Comparison of ENCODE assay signal across 7 mouse cellular contexts in genomic region chr11:119055571-119056131, GRCm38 (mm10). TPM values are rescaled to one million over a fixed set of nuclear protein-coding genes. Genes with fewer than 3 reads are reported as not detected.
DNase-seq lines count a peak whose midpoint lies in the region; ATAC-seq and TF ChIP-seq lines count a peak whose summit lies in the region.

No protein-coding gene starts in this region.

- peak overlapping the region; percentile 13 for H3K4me3 ChIP-seq in lung, adult 2 months (replicated peaks; ENCODE audit: extremely low read depth, low read depth, low read length)
- peak overlapping the region; percentile 59 for H3K4me3 ChIP-seq in embryonic facial prominence, embryonic 15.5 days (replicated peaks)
- H3K4me3 ChIP-seq in hindbrain, embryonic 12.5 days: peak overlapping the region; percentile 53
- peak overlapping the region; percentile 49 for H3K4me3 ChIP-seq in midbrain, embryonic 13.5 days (replicated peaks)

- TF ChIP-seq POLR2A in lung, adult 2 months (IDR thresholded peaks at IDR 0.05; ENCODE audit: borderline replicate concordance, extremely low read depth, low read depth, low read length): no peak

- 2% methylated on average over 32 of the region's 32 CpGs for WGBS in lung, adult 2 months
- WGBS in embryonic facial prominence, embryonic 15.5 days: 2% methylated on average over 32 of the region's 32 CpGs
- WGBS in hindbrain, embryonic 12.5 days: 3% methylated on average over 32 of the region's 32 CpGs
- WGBS in midbrain, embryonic 13.5 days: under 1% methylated on average over 32 of the region's 32 CpGs

- DNase-seq in lung, adult 2 months: no peak
- no peak for DNase-seq in lung, adult 18-20 months
- DNase-seq in yolk sac, embryonic 10.5 days (ENCODE audit: low spot score): no peak

- H3K9me3 ChIP-seq in embryonic facial prominence, embryonic 15.5 days (replicated peaks): no peaks in the 10 kb centered on the region
- no peaks in the 10 kb centered on the region for H3K9me3 ChIP-seq in hindbrain, embryonic 12.5 days (replicated peaks)
- H3K9me3 ChIP-seq in midbrain, embryonic 13.5 days: no peaks in the 10 kb centered on the region

- ATAC-seq in embryonic facial prominence, embryonic 15.5 days (ENCODE audit: insufficient number of reproducible peaks, low FRiP score, low TSS enrichment, low read depth): no peak
- ATAC-seq in hindbrain, embryonic 12.5 days (ENCODE audit: low FRiP score): no peak
- ATAC-seq in midbrain, embryonic 13.5 days: no peak
- no peak for ATAC-seq in activated CD4-positive, CD25-positive, alpha-beta regulatory T cell, adult 4 months

- H3K4me1 ChIP-seq in lung, adult 2 months (ENCODE audit: control insufficient read depth, insufficient read depth, low read length): peaks cover 27% of the 10 kb centered on the region
- peaks cover 70% of the 10 kb centered on the region for H3K4me1 ChIP-seq in embryonic facial prominence, embryonic 15.5 days
- H3K4me1 ChIP-seq in hindbrain, embryonic 12.5 days: peaks cover 61% of the 10 kb centered on the region
- H3K4me1 ChIP-seq in midbrain, embryonic 13.5 days (replicated peaks): peaks cover 66% of the 10 kb centered on the region

- no peak for TF ChIP-seq CTCF in lung, adult 2 months (IDR thresholded peaks at IDR 0.05; ENCODE audit: insufficient read depth, low read length)

- peak overlapping the region; percentile 98 for H3K4me2 ChIP-seq in embryonic facial prominence, embryonic 15.5 days (replicated peaks)
- peak overlapping the region; percentile 94 for H3K4me2 ChIP-seq in hindbrain, embryonic 12.5 days (replicated peaks)
- peak overlapping the region; percentile 92 for H3K4me2 ChIP-seq in midbrain, embryonic 13.5 days (replicated peaks)

- H3K27ac ChIP-seq in embryonic facial prominence, embryonic 15.5 days (replicated peaks): no peak overlapping the region
- H3K27ac ChIP-seq in hindbrain, embryonic 12.5 days: 0 out of 2 replicates have a peak overlapping the region, but pooled peaks have one; percentile 17
- no peak overlapping the region for H3K27ac ChIP-seq in midbrain, embryonic 13.5 days

- H3K27me3 ChIP-seq in embryonic facial prominence, embryonic 15.5 days: peaks cover 84% of the 10 kb centered on the region
- peaks cover 77% of the 10 kb centered on the region for H3K27me3 ChIP-seq in hindbrain, embryonic 12.5 days
- peaks cover 74% of the 10 kb centered on the region for H3K27me3 ChIP-seq in midbrain, embryonic 13.5 days

- no peak overlapping the region for H3K9ac ChIP-seq in embryonic facial prominence, embryonic 15.5 days
- peak overlapping the region; percentile 86 for H3K9ac ChIP-seq in hindbrain, embryonic 12.5 days
- peak overlapping the region; percentile 95 for H3K9ac ChIP-seq in midbrain, embryonic 13.5 days (replicated peaks)

- no peaks in the 10 kb centered on the region for H3K36me3 ChIP-seq in embryonic facial prominence, embryonic 15.5 days
- H3K36me3 ChIP-seq in hindbrain, embryonic 12.5 days: no peaks in the 10 kb centered on the region
- no peaks in the 10 kb centered on the region for H3K36me3 ChIP-seq in midbrain, embryonic 13.5 days

RNA-seq across cellular contexts. Expression of gene Cbx8, which starts 14.9 kb away (rescaled TPM):
- 3.8 and 3.9 TPM in 2 replicates for polyA plus RNA-seq in lung, adult 2 months (2012; rRNA removed)
- 9.2 and 10.3 TPM in 2 replicates for polyA plus RNA-seq in embryonic facial prominence, embryonic 15.5 days (2015; fragmentation: Nextera tagmentation; extraction: Ambion mirVana)
- polyA plus RNA-seq in hindbrain, embryonic 12.5 days (2016; fragmentation: Nextera tagmentation; extraction: Ambion mirVana): 9.9 and 11.6 TPM in 2 replicates
- polyA plus RNA-seq in midbrain, embryonic 13.5 days (2015; fragmentation: Nextera tagmentation; extraction: Ambion mirVana): 9.8 and 15.2 TPM in 2 replicates
- polyA plus RNA-seq in activated CD4-positive, CD25-positive, alpha-beta regulatory T cell, adult 4 months (2017; shearing (Covaris generic)): 1 to 10 TPM; 5.3 to 7.5 TPM

RNA-seq across cellular contexts. Expression of gene Cbx4, which starts 30.4 kb away (rescaled TPM):
- 16.2 and 16.8 TPM in 2 replicates for polyA plus RNA-seq in lung, adult 2 months (2012; rRNA removed)
- polyA plus RNA-seq in embryonic facial prominence, embryonic 15.5 days (2015; fragmentation: Nextera tagmentation; extraction: Ambion mirVana): 17.2 and 21.4 TPM in 2 replicates
- 13.2 and 15.0 TPM in 2 replicates for polyA plus RNA-seq in hindbrain, embryonic 12.5 days (2016; fragmentation: Nextera tagmentation; extraction: Ambion mirVana)
- 14.1 and 16.3 TPM in 2 replicates for polyA plus RNA-seq in midbrain, embryonic 13.5 days (2015; fragmentation: Nextera tagmentation; extraction: Ambion mirVana)
- polyA plus RNA-seq in activated CD4-positive, CD25-positive, alpha-beta regulatory T cell, adult 4 months (2017; shearing (Covaris generic)): 1 to 10 TPM; 2.0 to 2.4 TPM

RNA-seq across cellular contexts. Expression of gene Cbx2, which starts 32.9 kb away (rescaled TPM):
- polyA plus RNA-seq in lung, adult 2 months (2012; rRNA removed): 2.9 and 4.4 TPM in 2 replicates
- 35.2 and 37.0 TPM in 2 replicates for polyA plus RNA-seq in embryonic facial prominence, embryonic 15.5 days (2015; fragmentation: Nextera tagmentation; extraction: Ambion mirVana)
- polyA plus RNA-seq in hindbrain, embryonic 12.5 days (2016; fragmentation: Nextera tagmentation; extraction: Ambion mirVana): 60.5 and 62.5 TPM in 2 replicates
- 34.7 and 35.5 TPM in 2 replicates for polyA plus RNA-seq in midbrain, embryonic 13.5 days (2015; fragmentation: Nextera tagmentation; extraction: Ambion mirVana)
- polyA plus RNA-seq in activated CD4-positive, CD25-positive, alpha-beta regulatory T cell, adult 4 months (2017; shearing (Covaris generic)): 1 to 10 TPM; 1.1 to 1.4 TPM
